Mouse (Mus musculus) left cerebral cortex, postnatal 4 days (tissue): ENCODE measurements around the gene Rtn4rl1. TPM values are rescaled to one million over a fixed set of nuclear protein-coding genes. Genes with fewer than 3 reads are reported as not detected.

Experiments used
- DNase-seq: peaks from one replicate; pipeline ENCODE4 v3.0.0-alpha.2; 2022
- intact Hi-C: fragments of 180-260 bp; cut with DNase I; formaldehyde crosslinking; loops from one replicate; pipeline ENCODE4 v1.15.1; 2025
- total RNA-seq, 2 experiments: library from RNA; stranded (reverse); gene quantifications; 2 replicates each; pipeline ENCODE4 v1.2.3; 2021

Gene Rtn4rl1
- total RNA-seq, 2 experiments from 2014 or later, result 31.6 to 35.4 TPM

DNA sequence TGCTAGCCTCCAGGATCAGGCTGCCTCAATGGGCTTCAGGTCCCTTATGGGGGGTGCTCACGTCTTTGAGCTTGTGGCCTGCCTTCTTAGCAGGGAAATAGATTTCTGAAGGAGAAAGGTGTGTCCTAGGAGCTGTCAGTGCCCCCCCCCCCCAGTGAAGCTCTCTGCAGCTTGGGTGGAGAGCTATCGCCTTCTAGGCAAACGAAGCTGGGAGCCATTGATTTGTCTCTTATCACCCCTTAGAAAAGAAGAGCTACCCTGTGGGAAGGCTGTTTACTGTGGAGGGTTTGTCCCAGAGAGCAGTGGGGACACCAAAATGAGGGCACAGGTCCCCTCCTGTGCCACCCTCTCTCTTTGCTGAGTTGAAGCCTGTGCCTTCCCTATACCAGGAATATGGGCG is 16.5 kb downstream of the Rtn4rl1 start:
- no peak for DNase-seq
- intact Hi-C loops, result no loop called here

DNA sequence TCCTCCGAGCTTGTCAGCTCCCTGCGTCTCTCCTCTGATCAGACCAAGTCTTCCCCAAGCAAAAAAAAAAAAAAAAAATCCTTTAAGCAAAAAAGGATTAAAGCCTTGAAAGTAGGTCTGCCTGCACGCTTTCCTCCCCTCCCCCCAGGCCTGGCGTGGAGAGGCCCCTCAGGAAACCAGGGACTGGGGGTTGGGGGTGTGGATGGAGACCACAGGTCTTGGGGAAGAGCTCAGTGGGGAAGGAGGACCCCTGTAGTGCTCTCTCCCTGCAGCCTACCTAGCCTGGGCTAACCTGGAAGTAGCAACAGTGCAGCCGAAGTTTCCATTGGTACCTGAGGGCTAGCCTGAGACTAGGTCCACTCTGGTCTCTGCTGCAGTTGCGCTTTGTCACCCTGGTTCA is 17.2 kb downstream of the Rtn4rl1 start:
- DNase-seq, result no peak
- intact Hi-C loops, result no loop called here

DNA sequence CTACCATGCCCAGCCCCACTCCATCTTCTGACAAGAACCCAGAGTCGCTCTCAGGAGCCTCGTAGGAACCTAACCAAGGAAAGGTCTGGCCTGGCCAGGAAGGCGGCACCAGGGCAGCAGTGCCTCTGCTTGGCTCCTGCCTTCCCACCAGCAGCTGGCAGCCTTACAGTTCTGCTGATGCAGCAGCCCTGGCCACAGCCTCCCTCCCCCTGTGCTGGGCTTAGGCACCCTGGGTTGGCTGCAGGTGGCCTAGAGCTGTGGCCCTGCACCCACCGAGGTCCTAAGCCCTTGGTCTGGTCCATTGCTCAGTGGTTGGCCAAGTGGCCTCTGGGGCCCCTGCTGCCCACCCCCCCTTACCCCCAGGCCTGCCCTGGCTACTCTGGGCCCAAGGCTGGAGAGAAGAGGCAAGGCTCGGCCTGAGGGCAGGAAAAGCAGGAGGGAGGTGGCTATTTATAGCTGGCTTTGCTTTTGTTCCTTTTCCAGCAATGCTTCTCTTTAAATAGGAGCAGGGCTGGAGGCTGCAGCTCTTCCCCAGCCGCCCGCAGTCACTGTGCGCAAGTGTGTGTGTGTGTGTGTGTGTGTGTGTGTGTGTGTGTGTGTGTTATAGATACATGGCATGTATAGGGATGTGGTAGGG is 18.6 kb downstream of the Rtn4rl1 start:
- intact Hi-C loops, result no loop called here
- peak; percentile 27 for DNase-seq

DNA sequence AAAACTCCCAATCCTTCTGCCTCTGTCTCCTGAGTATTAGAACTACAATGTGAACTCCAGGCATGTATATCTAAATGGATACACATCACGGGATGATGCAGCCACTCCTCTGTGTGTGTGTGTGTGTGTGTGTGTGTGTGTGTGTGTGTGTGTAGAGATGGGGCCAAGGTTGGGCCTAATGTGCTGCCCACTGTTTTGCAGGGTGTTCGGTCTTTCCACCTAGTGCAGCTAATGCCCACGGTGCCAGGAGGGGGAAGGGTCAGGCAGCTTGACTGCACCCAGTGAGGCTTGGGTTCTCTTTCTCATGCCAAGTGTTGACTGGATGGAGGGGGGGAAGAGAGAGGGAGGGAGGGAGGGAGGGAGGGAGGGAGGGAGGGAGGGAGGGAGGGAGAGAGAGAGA is 19.3 kb downstream of the Rtn4rl1 start:
- intact Hi-C loops, result no loop called here
- DNase-seq, result peak; percentile 39

DNA sequence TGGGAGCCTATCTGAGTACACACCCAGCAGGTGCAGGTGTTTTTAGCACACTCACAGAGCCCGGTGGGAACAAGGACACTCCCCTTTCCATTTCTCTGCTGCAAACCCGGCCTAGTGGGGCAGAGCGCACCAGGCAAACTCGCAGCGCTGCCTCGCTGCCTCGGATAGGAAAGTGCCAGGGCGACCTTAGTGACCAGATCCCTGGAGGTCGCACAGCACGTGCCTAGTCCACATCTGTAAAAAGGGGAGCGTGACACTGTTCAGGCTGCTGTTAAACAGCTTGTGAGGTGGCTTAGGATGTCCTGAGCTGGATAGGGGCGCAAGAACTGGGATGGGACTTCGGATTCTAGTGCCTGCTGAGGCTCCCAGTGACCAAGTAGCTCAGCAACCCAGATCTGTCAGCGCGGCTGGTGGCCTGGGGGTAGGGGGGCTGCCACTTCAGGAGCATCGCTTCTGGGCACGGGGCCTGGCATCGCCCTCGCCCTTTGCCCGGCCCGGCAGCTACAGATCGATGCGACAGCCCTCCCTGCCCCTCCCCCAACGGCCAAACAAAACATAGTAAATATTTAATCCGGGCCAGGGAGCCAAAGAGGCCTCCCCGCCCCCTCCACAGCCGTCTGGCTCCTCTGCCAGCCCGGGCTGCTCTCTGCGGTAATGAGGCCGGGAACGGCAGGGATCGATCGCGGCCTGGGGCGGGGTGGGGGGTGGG is 19.9 kb downstream of the Rtn4rl1 start:
- intact Hi-C loops, result no loop called here
- peak; percentile 70 for DNase-seq

DNA sequence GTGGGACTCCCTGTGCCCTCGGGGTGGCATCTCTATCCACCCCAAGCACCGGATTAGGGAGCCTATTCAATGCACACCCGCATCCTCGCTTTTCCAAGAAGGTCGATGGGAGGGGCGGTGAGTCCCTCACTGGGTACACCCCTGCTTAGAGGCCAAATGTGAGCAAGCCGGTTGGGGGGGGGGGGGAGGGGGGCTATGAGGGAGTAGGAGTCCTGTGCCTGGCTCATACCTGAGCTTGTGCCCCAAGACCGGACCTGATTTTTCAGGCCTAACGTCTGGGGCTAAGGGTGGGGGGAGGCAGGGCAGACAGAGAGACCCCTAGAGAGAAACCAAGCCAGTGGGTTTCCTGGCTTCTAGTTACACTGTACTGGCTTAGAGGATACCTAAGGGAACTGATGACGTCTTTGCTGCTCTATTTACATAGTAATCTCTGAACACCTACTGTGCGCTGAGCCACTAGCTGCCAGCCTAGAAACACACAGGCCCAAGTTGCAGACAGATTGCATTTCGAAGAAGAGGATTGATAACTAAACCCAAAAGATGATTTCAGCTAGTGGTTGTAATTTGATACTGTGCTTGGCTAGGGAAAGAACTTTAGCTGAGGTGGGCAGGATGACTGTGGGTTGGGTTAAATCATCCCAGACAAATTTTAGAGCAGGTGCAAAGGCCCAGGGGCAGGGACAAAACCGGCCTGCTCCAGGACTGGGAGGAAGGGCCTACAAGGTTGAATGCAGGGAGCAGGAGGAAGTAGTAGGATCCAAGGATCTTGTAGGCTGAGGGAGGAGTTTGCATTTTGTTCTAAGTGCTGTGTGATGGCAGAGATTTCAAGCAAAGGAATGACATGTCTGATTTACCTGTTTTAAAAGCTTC is 20.7 kb downstream of the Rtn4rl1 start:
- no peak for DNase-seq
- intact Hi-C loops, result no loop called here

DNA sequence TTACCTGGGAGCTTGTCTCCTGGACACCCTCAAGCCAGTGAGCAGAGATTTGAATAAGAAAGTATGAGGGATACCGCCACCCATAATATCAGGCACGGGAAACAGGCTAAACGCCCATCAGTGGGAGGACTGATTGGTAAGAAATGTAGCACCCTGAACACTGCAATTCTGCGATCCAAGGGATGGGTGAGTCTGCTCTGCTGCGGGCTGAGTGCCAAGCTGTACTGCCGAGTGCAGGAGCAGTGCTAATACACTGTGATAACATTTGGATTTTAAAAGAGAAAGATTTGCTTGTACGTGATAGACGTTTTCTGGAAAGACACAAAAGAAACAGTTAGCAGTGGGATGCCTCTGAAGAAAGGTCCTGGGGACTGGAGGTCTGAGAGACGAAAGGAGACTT is 26.5 kb downstream of the Rtn4rl1 start:
- DNase-seq, result no peak
- intact Hi-C loops, result no loop called here

DNA sequence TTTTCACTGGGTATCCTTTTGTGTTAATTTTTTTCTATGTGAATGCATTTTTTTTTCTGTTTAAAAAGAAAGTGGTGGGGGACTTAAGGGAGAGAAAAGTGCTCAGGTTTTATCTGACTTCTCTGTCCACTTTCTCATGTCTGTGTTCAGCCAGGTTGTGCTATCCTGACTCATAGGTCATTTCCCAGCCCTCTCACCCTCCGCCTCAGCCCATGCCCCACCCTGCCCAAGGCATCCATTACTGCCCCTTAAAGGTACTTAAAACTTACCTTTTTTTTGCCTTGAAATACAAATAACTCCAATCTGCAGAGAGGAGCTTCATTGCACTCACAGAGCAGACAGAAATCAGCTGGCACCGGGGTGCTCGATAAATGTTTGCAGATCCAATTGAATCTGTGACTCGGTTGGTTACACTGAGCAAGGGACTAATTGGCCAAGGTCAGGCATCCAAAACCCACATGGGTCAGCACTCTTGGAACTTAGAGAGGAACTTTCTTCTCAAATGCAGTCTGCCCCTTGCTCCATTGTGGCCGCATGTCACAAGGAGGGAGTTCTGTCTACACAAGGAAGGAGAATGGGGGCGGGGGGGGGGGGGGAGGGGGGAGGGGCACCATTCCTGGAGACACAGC is 27.0 kb downstream of the Rtn4rl1 start:
- intact Hi-C loops, result no loop called here
- DNase-seq, result no peak

DNA sequence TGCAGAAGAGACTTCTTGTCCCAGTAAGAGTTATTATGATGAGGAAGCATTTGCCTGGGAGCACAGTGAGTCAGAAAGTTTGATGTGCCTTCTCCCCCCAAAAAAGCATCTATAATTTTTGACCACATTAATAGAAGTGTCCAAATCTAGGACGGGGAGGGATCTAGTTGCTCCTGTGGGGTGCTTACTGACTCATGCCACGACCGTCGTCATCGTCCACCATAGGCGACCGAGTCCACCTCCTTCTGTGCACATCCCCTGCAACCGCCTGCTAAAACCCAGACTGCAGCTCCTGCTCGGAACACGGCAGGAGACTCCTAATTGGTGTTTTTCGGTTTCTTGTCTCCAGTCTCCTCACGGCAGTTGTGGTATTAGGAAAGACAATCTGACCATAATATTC is 30.5 kb downstream of the Rtn4rl1 start:
- no peak for DNase-seq
- intact Hi-C loops, result no loop called here

DNA sequence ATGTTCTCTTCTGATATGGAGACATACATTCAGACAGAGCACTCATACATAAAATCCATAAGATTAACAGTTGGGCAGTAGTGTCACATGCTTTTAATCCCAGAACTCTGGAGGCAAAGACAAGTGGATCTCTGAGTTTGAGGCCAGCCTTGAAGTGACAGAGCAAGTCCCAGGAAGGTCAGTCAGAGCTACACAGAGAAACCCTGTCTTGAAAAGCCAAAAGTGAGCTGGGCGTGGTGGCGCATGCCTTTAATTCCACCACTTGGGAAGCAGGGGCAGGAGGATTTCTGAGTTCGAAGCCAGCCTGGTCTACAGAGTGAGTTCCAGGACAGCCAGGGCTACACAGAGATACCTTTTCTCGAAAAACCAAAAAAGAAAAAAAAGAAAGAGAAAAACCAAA is 31.3 kb downstream of the Rtn4rl1 start:
- intact Hi-C loops, result no loop called here
- no peak for DNase-seq

DNA sequence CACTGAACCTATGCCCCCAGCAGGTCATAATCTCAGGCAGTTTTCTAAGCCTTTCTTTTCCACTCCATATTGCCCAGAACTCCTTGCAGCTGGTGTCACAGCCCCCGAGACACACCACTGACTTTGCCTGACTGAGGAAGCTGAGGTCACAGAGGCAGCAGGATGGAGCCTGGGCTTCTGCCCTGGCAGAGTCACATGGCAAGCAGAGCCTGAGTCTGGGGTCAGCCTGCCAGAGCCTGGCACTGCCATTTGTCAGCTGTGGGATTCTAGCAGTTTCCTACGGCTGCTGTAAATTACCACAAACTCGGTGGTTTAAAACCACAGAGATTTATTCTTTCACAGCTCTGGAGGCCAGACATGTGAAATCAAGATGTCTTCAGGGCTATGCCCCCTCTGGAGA is 34.0 kb downstream of the Rtn4rl1 start:
- DNase-seq, result peak; percentile 41
- intact Hi-C loops, result no loop called here

DNA sequence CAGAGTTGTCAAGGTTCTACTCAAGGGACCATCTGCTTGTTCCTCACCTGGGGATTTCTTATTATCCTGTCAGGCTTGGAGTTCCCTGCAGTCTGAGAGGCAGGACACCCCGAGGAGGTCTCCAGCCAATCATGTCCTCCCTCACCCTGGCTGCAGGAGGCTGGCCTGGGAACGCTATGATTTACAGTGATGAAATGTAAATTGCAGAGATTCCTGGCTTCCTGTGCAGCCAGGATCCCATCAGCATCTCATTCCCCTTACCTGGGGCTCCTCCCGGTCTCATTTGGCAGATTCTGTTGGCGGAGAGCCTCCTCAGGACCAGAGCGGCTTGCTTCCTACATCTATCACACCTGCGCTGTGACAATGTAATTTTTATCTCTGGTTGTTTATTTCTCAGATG is 35.7 kb downstream of the Rtn4rl1 start:
- intact Hi-C loops, result no loop called here

DNA sequence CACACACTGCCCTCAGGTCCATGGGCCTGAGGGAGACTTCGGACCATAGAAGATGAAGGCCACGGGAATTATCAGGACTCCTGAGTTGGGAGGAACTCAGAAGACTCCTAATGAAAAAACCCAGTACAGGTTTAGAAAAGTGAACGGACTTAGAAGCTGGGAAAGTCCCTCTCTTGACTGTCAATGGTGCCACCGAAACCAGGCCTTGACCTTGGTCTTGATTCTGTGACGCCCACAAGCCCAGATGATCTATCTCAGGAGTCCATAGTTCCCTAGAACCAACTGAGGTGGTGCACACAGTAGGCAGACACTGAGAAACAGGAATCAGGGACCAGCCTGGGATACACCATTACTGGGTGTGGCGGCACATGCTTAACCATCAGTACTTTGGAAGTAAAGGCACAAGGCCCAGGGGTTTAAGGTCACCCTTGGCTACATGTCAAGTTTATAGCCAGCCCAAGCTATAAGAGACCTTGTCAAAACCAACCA is 36.7 kb downstream of the Rtn4rl1 start:
- intact Hi-C loops, result no loop called here
- no peak for DNase-seq

More for the DNA sequence above, 35.7 kb downstream of the Rtn4rl1 start:
- DNase-seq, result no peak

DNA sequence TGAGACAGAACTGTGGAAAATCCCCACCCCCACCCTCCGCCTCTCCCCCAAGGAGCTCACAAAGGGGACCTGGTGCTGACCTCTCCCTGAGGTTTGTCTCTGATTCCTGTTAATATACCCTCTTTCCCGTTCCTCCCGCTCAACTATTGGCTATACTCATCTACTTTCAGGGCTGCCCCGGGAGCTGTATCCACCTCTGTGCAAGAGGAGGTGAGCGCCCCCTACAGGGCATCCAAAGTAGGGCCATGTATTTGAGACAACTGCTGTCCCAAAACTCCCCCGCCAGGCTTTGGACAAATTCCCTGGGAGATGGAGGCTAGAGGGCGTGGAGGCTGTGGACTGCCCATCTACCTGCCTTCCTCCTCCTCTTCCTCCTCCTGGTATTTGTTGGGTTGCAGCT is 38.2 kb downstream of the Rtn4rl1 start:
- peak; percentile 68 for DNase-seq
- intact Hi-C loops, result no loop called here

DNA sequence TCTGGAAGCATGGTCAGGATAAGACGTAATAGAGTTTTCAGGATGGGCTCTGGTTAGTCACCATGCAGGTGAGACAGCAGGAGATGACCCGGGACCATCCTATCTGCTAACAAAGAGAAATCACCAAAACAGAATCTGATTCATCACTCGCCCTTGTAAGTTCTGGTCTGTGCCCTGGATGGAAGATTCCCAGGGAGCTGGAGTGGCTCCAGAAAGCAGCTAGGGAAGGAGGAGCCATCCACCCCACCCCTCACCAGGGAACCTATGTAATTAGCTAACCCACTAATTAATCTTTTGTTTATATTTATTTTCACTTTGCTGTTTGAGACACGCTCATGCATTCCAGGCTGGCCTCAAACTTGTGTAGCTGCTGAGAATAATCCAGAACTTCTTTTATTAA is 38.9 kb downstream of the Rtn4rl1 start:
- intact Hi-C loops, result no loop called here
- DNase-seq, result no peak

DNA sequence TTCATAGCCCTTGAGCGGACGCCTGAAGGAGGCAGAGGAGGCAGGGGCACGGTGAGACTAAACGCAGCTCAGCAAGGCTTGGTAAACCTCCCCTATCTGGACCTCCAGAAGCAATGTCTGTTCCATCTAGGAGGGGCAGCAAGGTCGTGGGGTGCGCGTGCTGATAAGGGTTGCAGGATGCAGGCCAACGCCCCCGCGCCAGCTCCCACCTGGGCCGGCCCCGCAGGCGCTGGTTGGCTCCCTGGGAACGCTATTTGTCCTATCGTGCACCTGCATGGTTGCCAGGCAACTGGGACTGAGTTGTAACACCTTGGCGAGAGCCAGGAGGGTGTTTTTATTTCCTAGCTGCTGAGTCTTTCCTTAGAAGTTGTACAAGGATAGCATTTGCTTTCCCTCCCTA is 41.2 kb downstream of the Rtn4rl1 start:
- intact Hi-C loops, result no loop called here
- no peak for DNase-seq

DNA sequence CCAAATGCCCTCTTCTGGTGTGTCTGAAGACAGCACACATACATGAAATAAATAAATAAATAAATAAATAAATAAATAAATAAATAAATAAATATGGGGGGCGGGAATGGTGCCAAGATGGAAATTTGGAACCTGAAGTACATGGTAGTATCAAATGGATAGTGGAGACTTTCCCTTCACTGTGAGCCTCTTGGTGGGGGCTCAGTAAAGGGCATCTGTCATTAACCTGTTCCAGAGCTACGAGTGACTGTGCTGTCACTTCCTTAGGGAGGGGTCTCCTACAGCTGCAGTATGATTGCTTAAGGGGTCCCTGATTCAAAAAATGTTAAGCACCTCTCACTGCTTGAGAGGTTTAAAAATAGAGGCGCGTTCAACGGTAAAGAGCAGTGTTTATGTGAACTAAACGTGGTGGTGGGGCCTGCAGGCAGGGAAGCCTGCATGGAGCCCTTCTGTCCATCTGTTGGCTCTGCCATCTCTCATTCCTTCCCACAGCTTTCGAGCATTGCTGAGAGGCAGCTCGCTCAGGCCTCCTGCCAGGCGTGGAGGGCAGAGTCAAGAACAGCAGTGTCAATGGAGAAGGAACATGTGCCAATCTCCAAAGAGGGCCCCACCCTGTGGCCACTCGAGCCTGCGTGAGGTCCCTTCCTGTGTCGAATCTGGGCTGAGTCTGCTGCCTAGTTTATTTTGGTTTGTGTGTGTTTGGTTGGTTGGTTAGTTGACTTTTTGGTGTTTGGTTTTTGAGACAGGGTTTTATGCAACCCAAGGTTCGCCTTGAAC is 46.8 kb downstream of the Rtn4rl1 start:
- intact Hi-C loops, result no loop called here

DNA sequence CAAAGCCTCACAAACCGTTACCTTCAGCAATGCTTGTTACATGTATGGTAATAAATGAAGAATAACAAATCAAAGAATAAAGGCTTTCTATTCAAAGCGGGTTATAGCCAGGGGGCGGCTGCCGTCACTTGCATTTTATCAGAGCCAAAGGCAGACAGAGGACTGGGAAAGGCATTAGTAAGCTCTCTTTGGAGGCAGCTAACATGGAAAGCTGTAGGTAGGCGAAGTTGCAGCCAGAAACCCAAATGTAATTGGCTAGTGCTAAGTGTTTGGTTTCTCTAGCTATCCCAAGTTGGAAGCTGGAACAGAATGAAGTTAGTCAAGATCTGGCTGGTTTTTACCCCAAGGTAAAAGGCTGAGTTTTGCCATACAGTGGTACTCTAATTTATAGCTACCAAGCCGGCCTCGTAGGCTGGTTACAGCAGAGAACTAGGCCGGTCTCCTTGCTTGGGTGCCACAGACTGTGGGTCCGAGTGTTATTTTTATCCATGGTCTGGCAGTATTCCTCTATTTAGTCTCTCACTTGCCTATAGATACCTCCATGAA is 49.2 kb downstream of the Rtn4rl1 start:
- intact Hi-C loops, result no loop called here
- DNase-seq, result no peak

More for the DNA sequence above, 46.8 kb downstream of the Rtn4rl1 start:
- DNase-seq, result peak; percentile 85

DNA sequence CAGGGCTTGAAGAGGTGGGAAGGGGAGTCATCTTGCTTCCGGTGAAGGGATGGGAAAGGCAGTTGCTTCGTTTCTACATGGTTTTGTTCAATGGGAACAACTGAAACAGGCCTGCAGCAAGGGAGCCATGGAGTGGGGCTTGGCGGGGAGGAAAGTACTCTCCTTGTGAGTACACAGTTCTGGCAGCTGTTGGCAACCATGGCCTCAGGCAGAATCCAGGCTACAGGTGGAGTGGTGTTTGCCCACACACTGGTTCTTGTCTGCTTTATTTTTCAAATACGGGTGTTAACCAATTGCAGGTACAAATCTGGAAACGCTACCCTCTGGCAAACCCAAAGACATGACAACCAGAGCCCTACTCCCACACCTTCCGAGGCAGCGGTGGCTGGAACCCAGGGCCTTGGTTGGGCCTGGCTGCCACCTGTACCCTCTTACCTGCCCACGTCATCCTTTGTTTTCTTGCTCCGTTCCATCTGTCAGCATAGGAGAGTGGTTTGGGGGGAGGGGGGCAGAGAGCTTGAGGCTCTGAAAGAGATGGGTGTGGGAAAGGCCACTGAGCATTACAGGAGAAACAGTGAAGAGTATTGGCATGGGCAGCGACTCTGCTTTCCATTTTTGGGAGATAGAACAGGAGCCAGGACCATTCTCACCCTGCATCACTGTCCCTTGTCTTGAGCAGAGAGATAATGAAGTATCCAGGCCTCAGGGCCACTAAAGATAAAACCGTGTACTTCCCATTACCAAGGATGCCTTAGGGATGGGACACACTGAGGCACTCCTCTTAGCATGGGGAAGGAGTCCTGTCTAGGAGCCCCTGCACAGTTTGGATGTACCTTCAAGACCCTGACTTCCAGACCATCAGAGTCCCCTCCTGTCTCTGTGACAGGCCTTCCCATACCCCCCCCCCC is 51.0 kb downstream of the Rtn4rl1 start:
- no peak for DNase-seq
- intact Hi-C loops, result no loop called here
